Mouse (Mus musculus): ENCODE results near the gene Zfp426.

Zfp426 gene

GRCm38 (mm10) chr9:20492527-20493233 lies at the start of gene Zfp426:
TSS of gene Zfp426 (minus strand) at chr9:20492746.
- DNase-seq, result peak; percentile 84

GRCm38 (mm10) chr9:20536598-20536997 lies 44.1 kb upstream of the Zfp426 start:
- DNase-seq, result no peak

- DNase-seq, result no peak
These were observed 41.9 kb upstream of the Zfp426 start for GRCm38 (mm10) chr9:20534326-20534926.

- peak; percentile 84 for DNase-seq
These were observed 28.9 kb upstream of the Zfp426 start, which contains the start of gene Zfp266 for GRCm38 (mm10) chr9:20521306-20521957. TSS of gene Zfp266 (minus strand) at chr9:20521417.

- no peak for DNase-seq
These were observed 28.1 kb upstream of the Zfp426 start for GRCm38 (mm10) chr9:20520531-20521210.

GRCm38 (mm10) chr9:20519949-20520348 lies 27.4 kb upstream of the Zfp426 start:
- DNase-seq, result no peak

- DNase-seq, result no peak
These were observed 26.2 kb upstream of the Zfp426 start for GRCm38 (mm10) chr9:20518708-20519107.

- no peak for DNase-seq
These were observed 25.2 kb upstream of the Zfp426 start for GRCm38 (mm10) chr9:20517727-20518126.

GRCm38 (mm10) chr9:20514016-20514415 lies 21.5 kb upstream of the Zfp426 start:
- no peak for DNase-seq

- DNase-seq, result no peak
These were observed 20.2 kb upstream of the Zfp426 start for GRCm38 (mm10) chr9:20512714-20513113.

GRCm38 (mm10) chr9:20511645-20512044 lies 19.1 kb upstream of the Zfp426 start:
- no peak for DNase-seq

GRCm38 (mm10) chr9:20510346-20510745 lies 17.8 kb upstream of the Zfp426 start:
- DNase-seq, result no peak

- no peak for DNase-seq
These were observed 17.1 kb upstream of the Zfp426 start for GRCm38 (mm10) chr9:20509676-20510075.

- DNase-seq, result peak; percentile 48
These were observed 12.3 kb upstream of the Zfp426 start for GRCm38 (mm10) chr9:20504801-20505200.

GRCm38 (mm10) chr9:20493281-20493680 lies 735 bp upstream of the Zfp426 start:
- peak; percentile 7 for DNase-seq

GRCm38 (mm10) chr9:20491858-20492526 lies 554 bp downstream of the Zfp426 start:
- DNase-seq, result no peak

- no peak for DNase-seq
These were observed 3.0 kb downstream of the Zfp426 start for GRCm38 (mm10) chr9:20489536-20489935.

GRCm38 (mm10) chr9:20479396-20479795 lies 13.2 kb downstream of the Zfp426 start:
- no peak for DNase-seq

GRCm38 (mm10) chr9:20476632-20477031 lies 15.9 kb downstream of the Zfp426 start:
- no peak for DNase-seq

- DNase-seq, result no peak
These were observed 25.6 kb downstream of the Zfp426 start for GRCm38 (mm10) chr9:20466761-20467442.

- DNase-seq, result peak; percentile 77
These were observed 32.9 kb downstream of the Zfp426 start, which contains the start of gene Zfp26 for GRCm38 (mm10) chr9:20459377-20460317. TSS of gene Zfp26 (minus strand) at chr9:20460162.

Measured in kidney, adult 11 months (tissue).